Mouse (Mus musculus): ENCODE measurements around the gene Nop10. TPM values are rescaled to one million over a fixed set of nuclear protein-coding genes. Genes with fewer than 3 reads are reported as not detected.
"Not testable (repeated sequence)": the region's sequence is repeated elsewhere in the genome, so short reads cannot be mapped to it uniquely, and the experiment has no call there.

The Nop10 gene
- total RNA-seq, 2 experiments from 2014 or later = 51.2 to 52.0 TPM

DNA sequence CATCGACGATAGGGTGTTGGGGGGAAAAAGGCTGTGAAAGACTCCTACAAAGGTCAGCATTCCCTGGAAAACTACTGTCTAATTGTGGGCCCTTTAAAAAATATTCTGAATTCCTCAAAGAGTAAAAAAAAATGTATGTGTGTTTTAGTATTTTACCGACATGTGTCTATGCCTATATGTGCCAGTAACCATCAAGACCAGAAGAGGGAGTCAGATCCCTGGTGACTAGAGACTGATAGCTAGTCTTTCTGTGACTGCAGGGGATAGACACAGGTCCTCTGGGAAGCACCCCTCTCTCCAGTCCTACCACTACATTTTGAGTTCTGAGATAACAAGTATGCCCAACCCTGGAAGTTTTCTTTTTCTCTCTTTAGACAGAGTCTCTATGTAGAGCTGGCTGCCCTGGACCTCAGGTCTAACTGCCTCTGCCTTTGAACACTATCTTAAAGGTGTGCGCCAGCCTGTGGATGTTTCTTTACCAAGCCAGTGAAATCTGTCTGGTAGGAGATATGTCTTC, 1.1 kb downstream of the Nop10 start:
- no peak for DNase-seq (ENCODE audit: low spot score in 2 of 2)

DNA sequence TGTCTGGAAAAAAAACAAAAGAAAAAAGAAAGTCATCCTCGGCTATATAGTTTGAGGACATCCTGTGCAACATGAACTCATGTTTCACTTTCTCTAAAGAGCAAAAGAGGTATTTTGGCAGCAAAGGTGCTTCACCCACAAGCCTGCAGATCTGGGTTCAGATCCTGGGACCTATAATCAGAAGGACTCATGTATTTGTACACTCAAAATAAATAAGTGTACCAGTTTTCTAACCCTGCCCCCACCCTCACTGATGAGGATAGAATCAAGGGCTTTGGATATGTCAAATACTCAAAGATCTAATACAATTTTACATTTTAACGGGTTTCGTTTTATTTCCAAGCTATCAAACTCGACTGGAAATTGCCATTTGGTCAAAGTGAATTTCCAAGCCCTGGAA, 2.6 kb downstream of the Nop10 start:
- no peak for DNase-seq (ENCODE audit: low spot score in 2 of 2)

DNA sequence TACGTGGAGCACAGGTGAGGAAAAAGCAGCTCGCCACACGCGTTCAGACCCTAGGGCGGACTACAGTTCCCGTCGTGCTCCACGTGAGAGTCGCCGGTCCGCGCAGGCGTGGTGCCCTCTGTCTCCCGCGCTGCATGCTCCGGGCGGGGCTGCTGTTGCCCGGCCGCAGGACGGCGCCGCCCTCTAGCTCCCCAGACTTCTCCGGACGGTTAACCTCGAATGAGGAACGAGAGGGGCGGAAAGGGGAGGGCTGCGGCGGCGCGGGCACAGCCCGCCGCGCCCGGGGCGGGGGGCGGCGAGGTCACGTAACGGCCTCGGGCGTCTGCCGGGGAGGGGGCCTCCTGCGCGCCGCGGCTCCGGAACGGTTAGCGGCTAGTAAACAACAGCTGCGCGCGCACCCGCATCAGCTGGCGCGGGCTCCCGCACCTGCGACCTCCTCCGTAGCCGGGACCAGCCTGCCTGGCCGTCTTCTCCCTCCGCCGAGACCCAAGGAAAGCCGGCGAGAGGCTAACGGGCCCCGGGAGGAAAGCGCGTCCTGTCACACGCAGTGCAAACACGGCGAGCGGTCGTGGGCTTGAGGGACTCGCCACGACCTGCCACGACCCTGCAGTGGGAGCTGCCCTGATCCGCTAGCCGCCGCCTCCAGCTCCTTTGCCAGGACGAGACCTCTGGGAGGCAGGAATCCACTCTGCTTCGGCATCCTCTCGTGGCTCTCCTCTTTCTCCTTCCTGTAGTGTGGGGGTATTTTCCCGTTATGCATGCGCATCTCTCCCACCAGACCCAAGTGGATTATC, 3.9 kb downstream of the Nop10 start, which contains the start of gene Slc12a6:
Gene Slc12a6 (plus strand): TSS at position 378 of the 794 bp plus-strand sequence.
- DNase-seq (ENCODE audit: low spot score in 2 of 2) = peak; percentile 89 to 93

- DNase-seq (ENCODE audit: low spot score in 2 of 2) = peak; percentile 56 to 78
Measured at GRCm38 (mm10) chr2:112266242-112266592, 4.5 kb downstream of the Nop10 start, which contains the start of gene Gm21985. Gm21985 (plus strand) TSS chr2:112266314.

DNA sequence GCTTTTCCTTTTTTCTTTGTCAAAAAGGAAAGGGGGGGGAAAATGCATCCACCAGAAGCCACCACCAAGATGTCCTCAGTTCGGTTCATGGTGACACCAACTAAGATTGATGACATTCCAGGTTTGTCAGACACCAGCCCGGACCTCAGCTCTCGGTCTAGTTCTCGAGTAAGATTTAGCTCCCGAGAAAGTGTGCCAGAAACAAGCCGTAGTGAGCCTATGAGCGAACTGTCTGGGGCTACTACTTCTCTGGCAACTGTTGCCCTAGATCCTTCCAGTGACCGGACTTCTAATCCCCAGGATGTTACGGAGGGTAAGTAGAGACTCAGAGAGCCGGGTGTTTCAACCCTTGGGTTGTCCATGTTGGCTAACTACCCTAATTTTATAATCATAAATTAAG, 5.1 kb downstream of the Nop10 start:
- DNase-seq (ENCODE audit: low spot score in 2 of 2) = no peak

GRCm38 (mm10) chr2:112267547-112268269, 6.0 kb downstream of the Nop10 start:
- DNase-seq (ENCODE audit: low spot score in 2 of 2) = no peak

DNA sequence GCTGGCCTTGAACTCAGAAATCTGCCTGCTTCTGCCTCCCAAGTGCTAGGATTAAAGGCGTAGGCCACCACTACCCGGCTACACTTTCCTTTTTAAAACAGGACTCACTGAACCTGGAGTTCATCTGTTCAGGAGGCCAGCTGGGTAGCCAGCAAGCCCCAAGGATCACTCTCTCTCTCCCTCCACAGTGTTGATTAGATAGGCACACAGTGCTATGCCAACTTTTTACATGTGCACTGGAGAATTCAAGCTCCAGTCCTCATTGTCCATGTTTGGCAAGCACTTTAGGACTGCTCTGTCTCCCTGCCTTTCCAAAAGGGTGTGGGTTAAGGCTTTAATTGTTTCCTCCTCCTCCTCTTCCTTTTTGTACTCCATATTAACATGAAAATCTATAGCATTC, 8.3 kb downstream of the Nop10 start:
- DNase-seq (ENCODE audit: low spot score in 2 of 2) = no peak

DNA sequence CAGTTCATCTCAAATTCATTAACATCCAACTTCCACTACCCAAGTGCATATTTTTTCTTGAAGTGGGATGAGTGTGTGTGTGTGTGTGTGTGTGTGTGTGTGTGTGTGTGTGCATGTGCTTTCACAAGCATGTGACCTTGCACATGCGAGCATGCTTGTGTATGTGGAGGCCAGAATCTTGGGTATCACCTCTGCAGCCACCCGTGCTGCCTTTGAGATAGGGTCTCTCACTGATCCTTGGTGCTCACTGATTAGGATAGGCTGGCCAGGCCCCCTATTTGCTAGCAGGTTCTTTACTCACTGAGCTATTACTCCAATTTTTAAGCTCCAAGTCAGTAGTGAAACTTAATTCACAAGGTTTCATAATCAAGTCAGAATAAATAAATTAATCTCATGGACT, 11.2 kb downstream of the Nop10 start:
- no peak for DNase-seq (ENCODE audit: low spot score in 2 of 2)

DNA sequence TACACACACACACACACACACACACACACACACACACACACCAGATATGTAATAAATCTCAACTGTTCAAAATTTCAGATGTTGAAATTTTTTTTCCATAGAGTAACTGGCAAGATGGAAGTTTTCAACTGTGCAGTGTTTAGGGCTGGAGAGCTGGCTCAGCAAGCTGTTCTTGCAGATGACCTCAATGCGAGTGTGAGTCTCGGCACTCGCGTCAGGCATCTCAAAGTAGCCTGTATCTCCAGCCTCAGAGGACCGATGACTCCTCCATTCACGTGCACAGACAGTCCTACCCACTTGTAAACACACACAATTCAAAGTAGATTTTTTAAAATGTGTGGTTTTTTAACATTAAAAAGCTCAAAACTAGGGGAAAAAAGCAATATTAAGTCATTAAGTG, 11.7 kb downstream of the Nop10 start:
- no peak for DNase-seq (ENCODE audit: low spot score in 2 of 2)

- DNase-seq (ENCODE audit: low spot score in 2 of 2) = no peak
Measured at GRCm38 (mm10) chr2:112276870-112277269, 15.1 kb downstream of the Nop10 start.

GRCm38 (mm10) chr2:112282846-112283245, 21.1 kb downstream of the Nop10 start:
- DNase-seq (ENCODE audit: low spot score in 2 of 2) = no peak

- peak in 1 of 2 experiments; percentile 36 for DNase-seq (ENCODE audit: low spot score in 2 of 2)
Measured at GRCm38 (mm10) chr2:112284363-112285030, 22.8 kb downstream of the Nop10 start.

DNA sequence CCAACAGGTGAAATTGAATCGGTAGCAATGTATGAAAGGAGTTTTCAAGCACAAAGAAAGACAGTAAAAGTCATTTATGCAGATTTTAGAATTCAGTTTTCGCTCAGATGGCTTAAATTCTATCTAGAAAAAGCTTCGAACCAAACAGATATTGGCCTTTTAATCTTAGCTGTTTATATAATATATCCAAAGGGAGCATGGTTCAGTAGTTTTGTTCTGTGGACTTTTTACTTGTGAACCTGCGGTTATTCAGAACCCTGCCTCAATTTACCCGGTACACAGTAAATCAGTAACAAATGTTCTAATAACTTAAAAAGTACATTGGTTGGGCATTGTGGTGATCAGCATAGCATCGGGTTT, 23.3 kb downstream of the Nop10 start:
- DNase-seq (ENCODE audit: low spot score in 2 of 2) = no peak

DNA sequence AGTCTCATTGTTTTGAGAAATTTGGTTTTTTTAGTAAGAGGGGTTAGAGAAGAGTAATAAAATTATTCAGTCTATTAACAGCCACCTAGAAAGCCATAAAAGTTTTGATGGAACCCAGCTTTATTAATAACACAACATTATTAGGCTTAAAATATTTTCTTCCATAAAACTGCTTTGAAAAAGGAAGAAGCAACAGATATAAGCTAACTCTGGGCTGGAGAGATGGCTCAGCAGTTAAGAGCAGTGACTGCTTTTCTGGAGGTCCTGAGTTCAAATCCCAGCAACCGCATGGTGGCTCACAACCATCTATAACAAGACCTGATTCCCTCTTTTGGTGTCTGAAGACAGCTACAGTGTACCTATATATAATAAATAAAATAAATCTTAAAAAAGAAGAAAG, 24.3 kb downstream of the Nop10 start:
- not testable (repeated sequence) for DNase-seq (ENCODE audit: low spot score in 2 of 2)

DNA sequence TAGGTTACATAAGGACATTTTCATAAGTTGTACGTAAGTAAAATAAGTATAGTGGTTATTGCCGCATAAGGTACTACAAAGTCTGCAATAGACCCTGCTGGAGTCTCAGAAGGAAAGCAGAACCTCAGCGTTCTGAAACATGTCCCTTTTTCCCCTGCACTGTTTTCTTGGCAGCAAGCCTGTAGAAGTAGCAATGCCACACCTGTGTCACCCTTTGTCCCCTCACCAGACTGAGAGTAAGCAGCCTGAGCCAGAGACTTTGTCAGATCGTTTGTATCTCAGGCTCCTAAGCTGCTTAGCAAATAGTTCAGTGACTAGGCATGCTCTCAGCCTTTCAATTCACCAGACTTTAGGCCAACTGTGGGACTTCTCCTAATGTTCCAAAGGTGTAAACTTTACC, 25.3 kb downstream of the Nop10 start:
- DNase-seq (ENCODE audit: low spot score in 2 of 2) = no peak

- DNase-seq (ENCODE audit: low spot score in 2 of 2) = no peak
Measured at GRCm38 (mm10) chr2:112289507-112289906, 27.8 kb downstream of the Nop10 start.

- no peak for DNase-seq (ENCODE audit: low spot score in 2 of 2)
Measured at GRCm38 (mm10) chr2:112292823-112293222, 31.1 kb downstream of the Nop10 start.

DNA sequence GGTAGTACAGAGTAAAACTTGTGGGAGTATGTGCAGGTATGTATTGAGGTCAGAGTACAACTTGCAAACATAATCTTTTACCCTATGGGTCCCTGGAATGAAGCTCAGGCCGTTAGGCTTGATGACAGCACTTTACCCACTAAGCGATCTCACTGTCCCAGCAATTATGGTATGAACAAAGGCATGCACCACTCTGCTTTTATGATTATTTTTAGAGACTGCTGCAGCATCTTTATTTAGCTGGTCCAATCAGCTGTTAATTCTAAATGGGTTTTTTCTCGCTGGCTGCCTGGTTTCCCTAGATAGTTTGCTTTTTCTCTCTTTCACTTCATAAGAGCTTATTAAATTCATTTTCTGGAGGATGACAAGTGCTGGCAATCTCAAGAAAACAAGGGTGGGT, 34.5 kb downstream of the Nop10 start:
- no peak for DNase-seq (ENCODE audit: low spot score in 2 of 2)

DNA sequence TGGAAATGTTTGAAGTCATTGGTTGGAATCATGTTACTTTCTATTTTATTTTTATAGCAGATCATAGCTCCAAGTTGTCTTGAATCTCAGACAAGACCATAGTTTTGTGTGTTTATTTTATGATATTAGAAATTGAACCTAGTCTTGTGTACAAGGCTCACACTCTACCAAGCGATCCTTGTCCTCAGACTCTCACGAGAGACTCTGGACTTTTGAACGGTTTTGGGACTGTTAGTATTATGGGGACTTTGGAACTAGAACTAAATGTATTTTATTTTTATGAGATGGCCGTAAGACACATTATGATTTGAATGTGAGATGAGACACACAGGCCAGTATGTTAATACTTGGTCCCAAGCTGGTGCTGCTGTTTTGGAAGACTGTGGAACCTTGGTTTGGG, 36.5 kb downstream of the Nop10 start:
- DNase-seq (ENCODE audit: low spot score in 2 of 2) = no peak

GRCm38 (mm10) chr2:112308671-112309070, 46.9 kb downstream of the Nop10 start:
- no peak for DNase-seq (ENCODE audit: low spot score in 2 of 2)

GRCm38 (mm10) chr2:112309161-112309600, 47.5 kb downstream of the Nop10 start:
- DNase-seq (ENCODE audit: low spot score in 2 of 2) = no peak

Data from gastrocnemius, postnatal 4 days (tissue).